Mouse (Mus musculus) duodenum, adult 2 months (tissue): ENCODE results near the gene Vmn1r172. TPM values are rescaled to one million over a fixed set of nuclear protein-coding genes. Genes with fewer than 3 reads are reported as not detected.

Experiments
- polyA plus RNA-seq: library from polyadenylated mRNA; depleted of rRNA; stranded (reverse); fragments of >200 nt; gene quantifications from 2 replicates; pipeline ENCODE4 v1.2.3, GENCODE M21; 2012; ENCODE audit warnings: low replicate concordance; rRNA removed

Vmn1r172 gene
- not detected in 2 replicates for polyA plus RNA-seq

GRCm38 (mm10) chr7:23658016-23658415 is at the start of gene Vmn1r172:
Gene Vmn1r172 (plus strand): TSS chr7:23658316.

GRCm38 (mm10) chr7:23630422-23630821 is 27.7 kb upstream of the Vmn1r172 start, which contains the start of gene Vmn1r171:
Gene Vmn1r171 (plus strand): TSS chr7:23630722.

GRCm38 (mm10) chr7:23700403-23700802 is 42.3 kb downstream of the Vmn1r172 start, which contains the start of gene Vmn1r173:
Gene Vmn1r173 (plus strand): TSS chr7:23700703.

Other genes with a start within 250 kb of the Vmn1r172 start
- not detected in 2 replicates for gene Vmn1r167, start 151.1 kb upstream of the Vmn1r172 start, polyA plus RNA-seq
- not detected in 2 replicates for gene Vmn1r168, start 118.6 kb upstream of the Vmn1r172 start, polyA plus RNA-seq
- gene Vmn1r169, start 82.8 kb upstream of the Vmn1r172 start, polyA plus RNA-seq: not detected in 2 replicates
- not detected in 2 replicates for gene Vmn1r170, start 52.1 kb upstream of the Vmn1r172 start, polyA plus RNA-seq
- not detected in 2 replicates for gene Vmn1r171, start 27.6 kb upstream of the Vmn1r172 start, polyA plus RNA-seq
- gene Vmn1r173, start 42.4 kb downstream of the Vmn1r172 start, polyA plus RNA-seq: not detected in 2 replicates
- gene Vmn1r174, start 94.0 kb downstream of the Vmn1r172 start, polyA plus RNA-seq: not detected in 2 replicates
- not detected in 2 replicates for gene Vmn1r175, start 152.3 kb downstream of the Vmn1r172 start, polyA plus RNA-seq
- gene Vmn1r176, start 179.1 kb downstream of the Vmn1r172 start, polyA plus RNA-seq: not detected in 2 replicates
- not detected in 2 replicates for gene Vmn1r177, start 208.1 kb downstream of the Vmn1r172 start, polyA plus RNA-seq
- not detected in 2 replicates for gene Vmn1r178, start 233.7 kb downstream of the Vmn1r172 start, polyA plus RNA-seq